Comparison of ENCODE assay signal across 9 mouse cellular contexts in genomic region chr13:113045458-113046110, GRCm38 (mm10). TPM values are rescaled to one million over a fixed set of nuclear protein-coding genes. Genes with fewer than 3 reads are reported as not detected.
DNase-seq lines count a peak whose midpoint lies in the region; ATAC-seq and TF ChIP-seq lines count a peak whose summit lies in the region.
"Had no signal": no experiment of that assay in that cellular context is flagged by ENCODE, and none has a peak within 500 bp of the region (broad histone marks: within the 10 kb centered on the region; RNA-seq: fewer than 3 reads in every experiment).

No protein-coding gene starts in this region.

- 15% methylated on average over 18 of the region's 18 CpGs for WGBS in embryonic facial prominence, embryonic 12.5 days
- 6% methylated on average over 18 of the region's 18 CpGs for WGBS in intestine, embryonic 14.5 days
- WGBS in neural tube, embryonic 12.5 days: 25% methylated on average over 18 of the region's 18 CpGs

- DNase-seq in left cerebral cortex, adult 2 months (ENCODE audit: extremely low spot score in 1 of 2, low spot score in 2 of 2): no peak
- no peak for DNase-seq in left cerebral cortex, adult 9 months (ENCODE audit: low spot score in 2 of 2)
- no peak for DNase-seq in intestine, embryonic 14.5 days (ENCODE audit: low spot score)
- DNase-seq in adrenal gland, adult 18-20 months (ENCODE audit: low spot score in 2 of 2): no peak
- DNase-seq in urinary bladder, postnatal 10 days (ENCODE audit: low spot score): no peak

- TF ChIP-seq CTCF in left cerebral cortex, adult 2 months (IDR thresholded peaks at IDR 0.05): no peak

- H3K27me3 ChIP-seq in embryonic facial prominence, embryonic 12.5 days: no peaks in the 10 kb centered on the region
- no peaks in the 10 kb centered on the region for H3K27me3 ChIP-seq in intestine, embryonic 14.5 days (replicated peaks; ENCODE audit: control insufficient read depth, insufficient read depth, low read length)
- no peaks in the 10 kb centered on the region for H3K27me3 ChIP-seq in neural tube, embryonic 12.5 days (replicated peaks)

- no peak for ATAC-seq in embryonic facial prominence, embryonic 12.5 days (ENCODE audit: insufficient number of reproducible peaks, insufficient read depth, low FRiP score, low TSS enrichment)
- ATAC-seq in intestine, embryonic 14.5 days (replicated peaks; ENCODE audit: low FRiP score, low TSS enrichment, low read depth): no peak
- ATAC-seq in neural tube, embryonic 12.5 days (ENCODE audit: low FRiP score, low read depth): no peak
- ATAC-seq in erythroid progenitor cell, adult 5-6 weeks (replicated peaks; ENCODE audit: low FRiP score, poor library complexity, severe bottlenecking): no peak

- H3K36me3 ChIP-seq in embryonic facial prominence, embryonic 12.5 days: peaks cover 21% of the 10 kb centered on the region
- H3K36me3 ChIP-seq in intestine, embryonic 14.5 days (ENCODE audit: control insufficient read depth, insufficient read depth, low read length): peaks cover 19% of the 10 kb centered on the region
- no peaks in the 10 kb centered on the region for H3K36me3 ChIP-seq in neural tube, embryonic 12.5 days

- H3K4me3 ChIP-seq in left cerebral cortex, adult 2 months: peak overlapping the region; percentile 49
- H3K4me3 ChIP-seq in embryonic facial prominence, embryonic 12.5 days: peak overlapping the region; percentile 59
- peak overlapping the region; percentile 61 for H3K4me3 ChIP-seq in intestine, embryonic 14.5 days (ENCODE audit: low read depth, low read length)
- peak overlapping the region; percentile 42 for H3K4me3 ChIP-seq in neural tube, embryonic 12.5 days

- H3K9me3 ChIP-seq in embryonic facial prominence, embryonic 12.5 days: no peaks in the 10 kb centered on the region
- no peaks in the 10 kb centered on the region for H3K9me3 ChIP-seq in intestine, embryonic 14.5 days (ENCODE audit: control insufficient read depth, low read length)
- no peaks in the 10 kb centered on the region for H3K9me3 ChIP-seq in neural tube, embryonic 12.5 days

- H3K27ac ChIP-seq in left cerebral cortex, adult 2 months: no peak overlapping the region
- peak overlapping the region; percentile 65 for H3K27ac ChIP-seq in embryonic facial prominence, embryonic 12.5 days
- H3K27ac ChIP-seq in intestine, embryonic 14.5 days (ENCODE audit: low read depth): peak overlapping the region; percentile 81
- H3K27ac ChIP-seq in neural tube, embryonic 12.5 days: no peak overlapping the region

- intact Hi-C loops in left cerebral cortex, adult 2 months (cut with DNase I): loop anchor here (1.0 to 10.0 kb wide), 4 partner anchors 93 to 629 kb away; partner anchors contain the start of gene Snx18

- H3K4me1 ChIP-seq in embryonic facial prominence, embryonic 12.5 days: peaks cover 11% of the 10 kb centered on the region
- H3K4me1 ChIP-seq in intestine, embryonic 14.5 days (replicated peaks; ENCODE audit: control insufficient read depth, insufficient read depth, low read length): peaks cover 8% of the 10 kb centered on the region; the same call in 1 of the 2 replicates
- H3K4me1 ChIP-seq in neural tube, embryonic 12.5 days: 0 out of 2 replicates have a peak, but pooled peaks cover 8% of the 10 kb centered on the region

- peak overlapping the region; percentile 70 for H3K4me2 ChIP-seq in embryonic facial prominence, embryonic 12.5 days (replicated peaks)
- H3K4me2 ChIP-seq in intestine, embryonic 14.5 days (ENCODE audit: low read length): peak overlapping the region; percentile 51
- peak overlapping the region; percentile 55 for H3K4me2 ChIP-seq in neural tube, embryonic 12.5 days (replicated peaks)

- peak overlapping the region; percentile 50 for H3K9ac ChIP-seq in embryonic facial prominence, embryonic 12.5 days
- peak overlapping the region; percentile 78 for H3K9ac ChIP-seq in intestine, embryonic 14.5 days (ENCODE audit: low read length)
- H3K9ac ChIP-seq in neural tube, embryonic 12.5 days: peak overlapping the region; percentile 52

RNA-seq across cellular contexts. Expression of gene Gpx8, which starts 0.6 kb away (rescaled TPM):
- total RNA-seq in left cerebral cortex, adult 2 months (2021): 1 to 10 TPM; 8.1 to 8.5 TPM
- polyA plus RNA-seq in embryonic facial prominence, embryonic 12.5 days (2016; fragmentation: Nextera tagmentation; extraction: Ambion mirVana): 152 and 164 TPM in 2 replicates
- 127 and 142 TPM in 2 replicates for polyA plus RNA-seq in intestine, embryonic 14.5 days (2014; fragmentation: Nextera tagmentation; extraction: Ambion mirVana)
- 91.5 and 93.3 TPM in 2 replicates for polyA plus RNA-seq in neural tube, embryonic 12.5 days (2016; fragmentation: Nextera tagmentation; extraction: Ambion mirVana)
- total RNA-seq in erythroid progenitor cell, adult 5-6 weeks (2015; ENCODE audit: low replicate concordance): 5.4 TPM in 1 of 2 replicates, not detected in the other
- 3.9 TPM in 1 of 2 replicates, not detected in the other for total RNA-seq in erythroid progenitor cell, adult 5-6 weeks (2017; ENCODE audit: low replicate concordance)
- total RNA-seq in adrenal gland, adult 18-20 months (2021): 10 to 100 TPM; 80.7 to 85.7 TPM

RNA-seq across cellular contexts. Expression of gene Cdc20b, which starts 10.7 kb away (rescaled TPM):
- total RNA-seq in left cerebral cortex, adult 2 months (2021): under 1 TPM in 1 of 2 experiments, not detected in 1; 0.29 TPM
- not detected in 2 replicates for polyA plus RNA-seq in embryonic facial prominence, embryonic 12.5 days (2016; fragmentation: Nextera tagmentation; extraction: Ambion mirVana)
- not detected in 2 replicates for polyA plus RNA-seq in intestine, embryonic 14.5 days (2014; fragmentation: Nextera tagmentation; extraction: Ambion mirVana)
- not detected in 2 replicates for polyA plus RNA-seq in neural tube, embryonic 12.5 days (2016; fragmentation: Nextera tagmentation; extraction: Ambion mirVana)
- not detected in 2 replicates for total RNA-seq in erythroid progenitor cell, adult 5-6 weeks (2015; ENCODE audit: low replicate concordance)
- total RNA-seq in erythroid progenitor cell, adult 5-6 weeks (2017; ENCODE audit: low replicate concordance): not detected in 2 replicates
- total RNA-seq in adrenal gland, adult 18-20 months (2021): not detected
- total RNA-seq: gastrocnemius, postnatal 25 days had no signal

RNA-seq across cellular contexts. Expression of gene Mcidas, which starts 51.9 kb away (rescaled TPM):
- total RNA-seq in left cerebral cortex, adult 2 months (2021): under 1 TPM; 0.36 to 0.37 TPM
- polyA plus RNA-seq in embryonic facial prominence, embryonic 12.5 days (2016; fragmentation: Nextera tagmentation; extraction: Ambion mirVana): 0.24 and 0.26 TPM in 2 replicates
- 0.07 TPM in 1 of 2 replicates, not detected in the other for polyA plus RNA-seq in intestine, embryonic 14.5 days (2014; fragmentation: Nextera tagmentation; extraction: Ambion mirVana)
- polyA plus RNA-seq in neural tube, embryonic 12.5 days (2016; fragmentation: Nextera tagmentation; extraction: Ambion mirVana): 0.08 TPM in 1 of 2 replicates, not detected in the other
- total RNA-seq in erythroid progenitor cell, adult 5-6 weeks (2015; ENCODE audit: low replicate concordance): not detected in 2 replicates
- not detected in 2 replicates for total RNA-seq in erythroid progenitor cell, adult 5-6 weeks (2017; ENCODE audit: low replicate concordance)
- total RNA-seq in adrenal gland, adult 18-20 months (2021): not detected
- total RNA-seq: gastrocnemius, postnatal 25 days had no signal

RNA-seq across cellular contexts. Expression of gene Gzma, which starts 55.2 kb away (rescaled TPM):
- total RNA-seq in left cerebral cortex, adult 2 months (2021): not detected
- not detected in 2 replicates for polyA plus RNA-seq in embryonic facial prominence, embryonic 12.5 days (2016; fragmentation: Nextera tagmentation; extraction: Ambion mirVana)
- 0.62 and 0.77 TPM in 2 replicates for polyA plus RNA-seq in intestine, embryonic 14.5 days (2014; fragmentation: Nextera tagmentation; extraction: Ambion mirVana)
- not detected in 2 replicates for polyA plus RNA-seq in neural tube, embryonic 12.5 days (2016; fragmentation: Nextera tagmentation; extraction: Ambion mirVana)
- total RNA-seq in erythroid progenitor cell, adult 5-6 weeks (2015; ENCODE audit: low replicate concordance): 7.5 and 9.0 TPM in 2 replicates
- 0.91 and 11.7 TPM in 2 replicates for total RNA-seq in erythroid progenitor cell, adult 5-6 weeks (2017; ENCODE audit: low replicate concordance)
- total RNA-seq in adrenal gland, adult 18-20 months (2021): 1 to 10 TPM; 1.1 to 1.4 TPM
- total RNA-seq: gastrocnemius, postnatal 25 days had no signal

RNA-seq across cellular contexts. Expression of gene Ccno, which starts 58.0 kb away (rescaled TPM):
- 1 to 10 TPM; 1.5 to 2.0 TPM for total RNA-seq in left cerebral cortex, adult 2 months (2021)
- polyA plus RNA-seq in embryonic facial prominence, embryonic 12.5 days (2016; fragmentation: Nextera tagmentation; extraction: Ambion mirVana): 0.53 and 0.79 TPM in 2 replicates
- polyA plus RNA-seq in intestine, embryonic 14.5 days (2014; fragmentation: Nextera tagmentation; extraction: Ambion mirVana): 0.19 and 0.24 TPM in 2 replicates
- 0.17 and 0.32 TPM in 2 replicates for polyA plus RNA-seq in neural tube, embryonic 12.5 days (2016; fragmentation: Nextera tagmentation; extraction: Ambion mirVana)
- 0.42 and 3.2 TPM in 2 replicates for total RNA-seq in erythroid progenitor cell, adult 5-6 weeks (2015; ENCODE audit: low replicate concordance)
- total RNA-seq in erythroid progenitor cell, adult 5-6 weeks (2017; ENCODE audit: low replicate concordance): not detected in 2 replicates
- total RNA-seq in adrenal gland, adult 18-20 months (2021): under 1 TPM; 0.42 to 0.89 TPM
- total RNA-seq: gastrocnemius, postnatal 25 days had no signal

Comparison
In these comparisons a context has a peak if more than half of its experiments do, and no peak if none do; other contexts are left out.
1. H3K27ac ChIP-seq: peak in embryonic facial prominence, embryonic 12.5 days (single experiment) and intestine, embryonic 14.5 days (single experiment); none in left cerebral cortex, adult 2 months (single experiment) and neural tube, embryonic 12.5 days (single experiment).
2. RNA of gene Gpx8, which starts 0.6 kb away (total RNA-seq): 80.7 to 85.7 TPM in adrenal gland, adult 18-20 months; 8.1 to 8.5 TPM in left cerebral cortex, adult 2 months and 3.9 to 5.4 TPM in erythroid progenitor cell, adult 5-6 weeks; every median in the first group is over 4 times any median in the second.
3. Peak in every context shown above with its lines, with median percentiles within 50 percentile points of each other: H3K4me3 ChIP-seq, H3K4me2 ChIP-seq and H3K9ac ChIP-seq.